Comparison of ENCODE assay signal across 18 mouse cellular contexts in genomic region chr3:151977651-151978050, GRCm38 (mm10).
DNase-seq lines count a peak whose midpoint lies in the region; TF ChIP-seq lines count a peak whose summit lies in the region.
"Had no signal": no experiment of that assay in that cellular context is flagged by ENCODE, and none has a peak within 500 bp of the region (broad histone marks: within the 10 kb centered on the region; RNA-seq: fewer than 3 reads in every experiment).

No protein-coding gene starts in this region.

- DNase-seq in adrenal gland, postnatal 36 days: peak; percentile 7 to 15
- DNase-seq in adrenal gland, postnatal 10 days: no peak
- no peak for DNase-seq in gastrocnemius, adult 2 months
- DNase-seq in gastrocnemius, postnatal 10 days: no peak
- DNase-seq in adipocyte (ENCODE audit: low spot score): peak; percentile 25
- DNase-seq in skeletal muscle tissue, adult 2 months (ENCODE audit: low read depth, low spot score): peak; percentile 53
- DNase-seq in cerebellum, postnatal 4 days (ENCODE audit: low spot score in 2 of 2): no peak
- DNase-seq in heart, adult 9 months (ENCODE audit: low spot score in 2 of 2): no peak
- DNase-seq: B cell, adult 2 months; cerebellum, adult 18-20 months; cerebellum, adult 9-11 months; cerebellum, postnatal 36 days; kidney, adult 18-20 months had no signal

- H3K4me3 ChIP-seq in gastrocnemius, adult 2 months: no peak overlapping the region
- H3K4me3 ChIP-seq: erythroblast, embryonic 14.5 days; forebrain, embryonic 15.5 days; heart, embryonic 15.5 days; intestine, embryonic 15.5 days had no signal

- intact Hi-C loops in gastrocnemius, adult 2 months (cut with DNase I): no loop called here

- TF ChIP-seq CTCF in gastrocnemius, adult 2 months (IDR thresholded peaks at IDR 0.05): no peak

- H3K27ac ChIP-seq in gastrocnemius, adult 2 months: peak overlapping the region; percentile 46
- H3K27ac ChIP-seq: forebrain, embryonic 15.5 days; heart, embryonic 15.5 days; hindbrain, embryonic 14.5 days; intestine, embryonic 15.5 days had no signal

Comparison
In these comparisons a context has a peak if more than half of its experiments do, and no peak if none do; other contexts are left out.
1. DNase-seq: peak in adrenal gland, postnatal 36 days (2 of 2), adipocyte (single experiment) and skeletal muscle tissue, adult 2 months (single experiment); none in adrenal gland, postnatal 10 days (single experiment), gastrocnemius, adult 2 months (single experiment), gastrocnemius, postnatal 10 days (single experiment), cerebellum, postnatal 4 days (0 of 2) and heart, adult 9 months (0 of 2).